ENCODE assay signal across 11 mouse cellular contexts in genomic region chr1:85810343-85810742, GRCm38 (mm10). TPM values are rescaled to one million over a fixed set of nuclear protein-coding genes. Genes with fewer than 3 reads are reported as not detected.
DNase-seq lines count a peak whose midpoint lies in the region; ATAC-seq and TF ChIP-seq lines count a peak whose summit lies in the region.
"Had no signal": no experiment of that assay in that cellular context is flagged by ENCODE, and none has a peak within 500 bp of the region (broad histone marks: within the 10 kb centered on the region; RNA-seq: fewer than 3 reads in every experiment).

No protein-coding gene starts in this region.

- no peak for TF ChIP-seq CTCF in stomach, postnatal 0 days (IDR thresholded peaks at IDR 0.05; ENCODE audit: low read depth)

- no peaks in the 10 kb centered on the region for H3K36me3 ChIP-seq in heart, embryonic 13.5 days
- no peaks in the 10 kb centered on the region for H3K36me3 ChIP-seq in heart, embryonic 10.5 days
- H3K36me3 ChIP-seq in midbrain, embryonic 11.5 days (ENCODE audit: control insufficient read depth, insufficient read depth, low read length) = no peaks in the 10 kb centered on the region
- no peaks in the 10 kb centered on the region for H3K36me3 ChIP-seq in midbrain, embryonic 10.5 days
- H3K36me3 ChIP-seq in stomach, postnatal 0 days (ENCODE audit: control insufficient read depth, insufficient read depth, low read length) = no peaks in the 10 kb centered on the region

- peak overlapping the region; percentile 75 for H3K27ac ChIP-seq in heart, embryonic 13.5 days (replicated peaks)
- H3K27ac ChIP-seq in heart, embryonic 10.5 days = no peak overlapping the region
- H3K27ac ChIP-seq in midbrain, embryonic 11.5 days (ENCODE audit: low read depth, low read length) = no peak overlapping the region
- H3K27ac ChIP-seq in midbrain, embryonic 10.5 days (replicated peaks) = no peak overlapping the region
- peak overlapping the region; percentile 63 for H3K27ac ChIP-seq in stomach, postnatal 0 days (replicated peaks)
- H3K27ac ChIP-seq: forebrain, embryonic 13.5 days; liver, embryonic 14.5 days had no signal

- H3K9ac ChIP-seq in heart, embryonic 13.5 days = no peak overlapping the region
- H3K9ac ChIP-seq in midbrain, embryonic 11.5 days (ENCODE audit: low read length) = no peak overlapping the region
- no peak overlapping the region for H3K9ac ChIP-seq in stomach, postnatal 0 days (ENCODE audit: low read length)
- H3K9ac ChIP-seq: forebrain, embryonic 13.5 days; liver, embryonic 14.5 days had no signal

- no peak for DNase-seq in heart, embryonic 10.5 days (ENCODE audit: low spot score)
- DNase-seq in midbrain, embryonic 11.5 days (ENCODE audit: low spot score, missing footprints) = peak; percentile 79
- DNase-seq in midbrain, embryonic 10.5 days (ENCODE audit: low spot score) = no peak
- peak; percentile 31 to 51 for DNase-seq in cerebellum, postnatal 36 days
- DNase-seq in stomach, postnatal 0 days (ENCODE audit: low spot score) = no peak
- DNase-seq in left cerebral cortex, postnatal 36 days (ENCODE audit: low spot score in 2 of 2) = no peak
- DNase-seq: spleen, adult 18-20 months; thymus, postnatal 4 days had no signal

- no peak for ATAC-seq in heart, embryonic 13.5 days (ENCODE audit: extremely low read depth, insufficient number of reproducible peaks, low FRiP score, low TSS enrichment)
- no peak for ATAC-seq in midbrain, embryonic 11.5 days (ENCODE audit: low FRiP score)
- ATAC-seq in stomach, postnatal 0 days (ENCODE audit: low FRiP score, low TSS enrichment) = no peak; the same call in 1 of the 2 replicates
- ATAC-seq: forebrain, embryonic 13.5 days had no signal

- TF ChIP-seq EP300 in stomach, postnatal 0 days (optimal IDR thresholded peaks at IDR 0.05) = no peak

- intact Hi-C loops in left cerebral cortex, postnatal 36 days (cut with DNase I) = no loop called here

- no peaks in the 10 kb centered on the region for H3K9me3 ChIP-seq in heart, embryonic 13.5 days
- no peaks in the 10 kb centered on the region for H3K9me3 ChIP-seq in heart, embryonic 10.5 days
- H3K9me3 ChIP-seq in midbrain, embryonic 11.5 days (ENCODE audit: control insufficient read depth, low read length) = no peaks in the 10 kb centered on the region
- H3K9me3 ChIP-seq in midbrain, embryonic 10.5 days (replicated peaks) = no peaks in the 10 kb centered on the region
- no peaks in the 10 kb centered on the region for H3K9me3 ChIP-seq in stomach, postnatal 0 days (ENCODE audit: control insufficient read depth, low read length)
- H3K9me3 ChIP-seq: forebrain, embryonic 13.5 days had no signal

- no peak overlapping the region for H3K4me3 ChIP-seq in heart, embryonic 13.5 days
- H3K4me3 ChIP-seq in heart, embryonic 10.5 days = no peak overlapping the region
- H3K4me3 ChIP-seq in midbrain, embryonic 11.5 days (ENCODE audit: low read depth, low read length) = no peak overlapping the region
- no peak overlapping the region for H3K4me3 ChIP-seq in midbrain, embryonic 10.5 days
- no peak overlapping the region for H3K4me3 ChIP-seq in stomach, postnatal 0 days (ENCODE audit: low read depth, low read length)
- H3K4me3 ChIP-seq: forebrain, embryonic 13.5 days had no signal

- H3K4me2 ChIP-seq in heart, embryonic 13.5 days = peak overlapping the region; percentile 22; the same call in 1 of the 2 replicates
- no peak overlapping the region for H3K4me2 ChIP-seq in midbrain, embryonic 11.5 days
- H3K4me2 ChIP-seq in stomach, postnatal 0 days (replicated peaks; ENCODE audit: low read depth) = no peak overlapping the region
- H3K4me2 ChIP-seq: forebrain, embryonic 13.5 days had no signal

- peaks cover 78% of the 10 kb centered on the region for H3K4me1 ChIP-seq in heart, embryonic 13.5 days
- peaks cover 35% of the 10 kb centered on the region; the same call in 1 of the 2 replicates for H3K4me1 ChIP-seq in heart, embryonic 10.5 days
- H3K4me1 ChIP-seq in midbrain, embryonic 11.5 days (ENCODE audit: control insufficient read depth, insufficient read depth, low read length) = no peaks in the 10 kb centered on the region
- H3K4me1 ChIP-seq in midbrain, embryonic 10.5 days = 0 out of 2 replicates have a peak, but pooled peaks cover 3% of the 10 kb centered on the region
- peaks cover 8% of the 10 kb centered on the region; the same call in 1 of the 2 replicates for H3K4me1 ChIP-seq in stomach, postnatal 0 days (replicated peaks; ENCODE audit: control insufficient read depth, insufficient read depth)

- 48% methylated on average over 2 of the region's 2 CpGs for WGBS in heart, embryonic 13.5 days
- WGBS in heart, embryonic 10.5 days = 72% methylated on average over 2 of the region's 2 CpGs
- 86% methylated on average over 2 of the region's 2 CpGs for WGBS in midbrain, embryonic 11.5 days
- 88% methylated on average over 2 of the region's 2 CpGs for WGBS in midbrain, embryonic 10.5 days
- 38% methylated on average over 2 of the region's 2 CpGs for WGBS in stomach, postnatal 0 days

- no peaks in the 10 kb centered on the region for H3K27me3 ChIP-seq in heart, embryonic 13.5 days (replicated peaks)
- no peaks in the 10 kb centered on the region for H3K27me3 ChIP-seq in heart, embryonic 10.5 days (ENCODE audit: insufficient read depth, poor library complexity, severe bottlenecking)
- no peaks in the 10 kb centered on the region for H3K27me3 ChIP-seq in midbrain, embryonic 11.5 days (ENCODE audit: control insufficient read depth, insufficient read depth, low read length)
- H3K27me3 ChIP-seq in midbrain, embryonic 10.5 days (ENCODE audit: low read depth, poor library complexity, severe bottlenecking) = no peaks in the 10 kb centered on the region
- H3K27me3 ChIP-seq in stomach, postnatal 0 days (ENCODE audit: control insufficient read depth, insufficient read depth, low read length) = no peaks in the 10 kb centered on the region
- H3K27me3 ChIP-seq: forebrain, embryonic 13.5 days had no signal

RNA-seq across cellular contexts. Expression of gene Cab39, which starts 17.1 kb away (rescaled TPM):
- polyA plus RNA-seq in heart, embryonic 13.5 days (2015; fragmentation: Nextera tagmentation; extraction: Ambion mirVana) = 20.6 and 20.8 TPM in 2 replicates
- 24.2 and 31.6 TPM in 2 replicates for polyA plus RNA-seq in heart, embryonic 10.5 days (2016; fragmentation: Nextera tagmentation; extraction: Ambion mirVana)
- polyA plus RNA-seq in midbrain, embryonic 11.5 days (2014; fragmentation: Nextera tagmentation; extraction: Ambion mirVana) = 68.0 and 69.0 TPM in 2 replicates
- 35.5 and 40.6 TPM in 2 replicates for polyA plus RNA-seq in midbrain, embryonic 10.5 days (2016; fragmentation: Nextera tagmentation; extraction: Ambion mirVana)
- 29.0 and 33.3 TPM in 2 replicates for polyA plus RNA-seq in stomach, postnatal 0 days (2015; fragmentation: Nextera tagmentation; extraction: Ambion mirVana)
- 100 to 1,000 TPM; 150 to 163 TPM for total RNA-seq in left cerebral cortex, postnatal 36 days (2021)

RNA-seq across cellular contexts. Expression of gene A630001G21Rik, which starts 31.9 kb away (rescaled TPM):
- polyA plus RNA-seq in heart, embryonic 13.5 days (2015; fragmentation: Nextera tagmentation; extraction: Ambion mirVana) = 1.3 and 1.6 TPM in 2 replicates
- polyA plus RNA-seq in heart, embryonic 10.5 days (2016; fragmentation: Nextera tagmentation; extraction: Ambion mirVana) = 1.0 and 1.2 TPM in 2 replicates
- 1.1 and 1.2 TPM in 2 replicates for polyA plus RNA-seq in midbrain, embryonic 11.5 days (2014; fragmentation: Nextera tagmentation; extraction: Ambion mirVana)
- polyA plus RNA-seq in midbrain, embryonic 10.5 days (2016; fragmentation: Nextera tagmentation; extraction: Ambion mirVana) = 1.1 and 1.2 TPM in 2 replicates
- 0.50 and 0.72 TPM in 2 replicates for polyA plus RNA-seq in stomach, postnatal 0 days (2015; fragmentation: Nextera tagmentation; extraction: Ambion mirVana)
- 1 to 10 TPM in 1 of 2 experiments, under 1 TPM in 1; 0.17 to 1.2 TPM for total RNA-seq in left cerebral cortex, postnatal 36 days (2021)

Comparison
In these comparisons a context has a peak if more than half of its experiments do, and no peak if none do; other contexts are left out.
1. H3K27ac ChIP-seq: peak in heart, embryonic 13.5 days (single experiment) and stomach, postnatal 0 days (single experiment); none in heart, embryonic 10.5 days (single experiment), midbrain, embryonic 11.5 days (single experiment) and midbrain, embryonic 10.5 days (single experiment).
2. DNase-seq: peak in midbrain, embryonic 11.5 days (single experiment) and cerebellum, postnatal 36 days (2 of 2); none in heart, embryonic 10.5 days (single experiment), midbrain, embryonic 10.5 days (single experiment), stomach, postnatal 0 days (single experiment) and left cerebral cortex, postnatal 36 days (0 of 2).